Mouse (Mus musculus) midbrain, embryonic 12.5 days (tissue): ENCODE results near the gene Gga2. TPM values are rescaled to one million over a fixed set of nuclear protein-coding genes. Genes with fewer than 3 reads are reported as not detected.
A peak's percentile ranks its signal among the peaks of the same experiment; 100 is the strongest.

ENCODE experiments used
- ATAC-seq: fragments of 200-750 bp; cut with Nextera tagmentation; 2 replicates; pipeline ENCODE4 v1.8.0; 2017; ENCODE audit warnings: low read depth, moderate TSS enrichment, moderate library complexity; ENCODE audit not compliant: low FRiP score
- H3K27ac ChIP-seq: fragments of 300-500 bp; sonication (generic); replicated peaks from 2 replicates; pipeline ENCODE4 v1.5.1; 2016; ENCODE audit warnings: mild to moderate bottlenecking
- H3K27me3 ChIP-seq: fragments of 300-500 bp; sonication (generic); 2 replicates; pipeline ENCODE4 v1.6.1; 2016; ENCODE audit warnings: mild to moderate bottlenecking
- H3K36me3 ChIP-seq: fragments of 300-500 bp; sonication (generic); 2 replicates; pipeline ENCODE4 v1.6.1; 2016
- H3K4me1 ChIP-seq: fragments of 300-500 bp; sonication (generic); 2 replicates; pipeline ENCODE4 v1.6.1; 2016
- H3K4me2 ChIP-seq: fragments of 300-500 bp; sonication (generic); replicated peaks from 2 replicates; pipeline ENCODE4 v1.6.1; 2016; ENCODE audit warnings: mild to moderate bottlenecking, moderate library complexity
- H3K4me3 ChIP-seq: fragments of 300-500 bp; sonication (generic); 2 replicates; pipeline ENCODE4 v1.5.1; 2016; ENCODE audit warnings: mild to moderate bottlenecking
- H3K9ac ChIP-seq: fragments of 300-500 bp; sonication (generic); replicated peaks from 2 replicates; pipeline ENCODE4 v1.6.1; 2016; ENCODE audit warnings: mild to moderate bottlenecking, moderate library complexity
- H3K9me3 ChIP-seq: fragments of 300-500 bp; sonication (generic); 2 replicates; pipeline ENCODE4 v1.6.1; 2016; ENCODE audit warnings: mild to moderate bottlenecking
- WGBS: fragments of 180-500 bp; shearing (Covaris S2); methylation state at CpG from one replicate; pipeline ENCODE4 v1.1.7; 2016; 5-methylcytosine and 5-hydroxymethylcytosine counted together
- polyA plus RNA-seq: library from polyadenylated mRNA; unstranded; fragments of >200 nt; fragmentation: Nextera tagmentation; extraction: Ambion mirVana; gene quantifications from 2 replicates; pipeline ENCODE4 v1.2.1, GENCODE M21; 2016

Gga2 gene
- polyA plus RNA-seq: 74.8 and 76.5 TPM in 2 replicates

DNA sequence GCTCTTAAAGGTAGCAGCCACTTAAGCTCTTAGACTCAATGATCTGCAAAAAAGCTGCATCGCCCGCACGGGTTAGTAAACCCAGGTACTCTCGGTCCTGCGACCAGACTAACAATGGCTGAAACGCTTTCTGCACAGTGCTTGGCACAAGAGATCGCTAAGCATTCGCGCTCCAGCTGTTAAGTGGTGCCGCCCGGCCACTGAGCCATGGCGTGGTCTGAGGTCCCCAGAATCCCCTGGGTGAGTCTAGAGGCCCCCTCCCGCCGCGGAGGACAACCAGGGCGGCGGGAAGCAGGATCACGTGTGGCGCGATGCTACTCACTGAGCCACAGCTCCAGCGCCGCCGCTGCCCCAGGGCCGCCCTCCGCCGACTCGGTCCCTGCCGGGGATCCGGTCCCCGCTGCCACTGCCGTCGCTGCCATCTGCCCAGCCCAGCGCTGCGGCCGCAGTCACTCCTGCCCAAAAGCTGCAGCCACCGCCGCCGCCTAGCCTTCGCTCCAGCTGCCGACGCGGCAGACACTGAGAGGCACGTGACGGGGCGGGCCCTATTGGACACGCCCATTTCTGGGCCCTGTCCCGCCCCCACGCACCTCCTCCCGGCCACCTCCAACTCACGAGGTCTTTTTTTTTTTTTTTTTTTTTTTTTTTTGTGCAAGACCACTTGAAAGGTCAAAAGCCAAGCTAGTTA is at the start of gene Gga2:
Gene Gga2, minus strand, starts transcription at position 556 of the 688 bp plus-strand sequence.
- Histone ChIP-seq H3K4me3 (peak within 1 kb of the TSS; percentile 79), H3K9ac (peak within 1 kb of the TSS; percentile 82), H3K4me2 (peak within 1 kb of the TSS; percentile 78), H3K27ac (peak within 1 kb of the TSS; percentile 89), H3K4me1 (peaks cover 35% of the 10 kb centered on the region), H3K9me3 (no peaks in the 10 kb centered on the region), H3K36me3 (no peaks in the 10 kb centered on the region), H3K27me3 (no peaks in the 10 kb centered on the region)
- ATAC-seq: peak; percentile 88
- WGBS: under 1% methylated on average over 47 of the region's 50 CpGs

DNA sequence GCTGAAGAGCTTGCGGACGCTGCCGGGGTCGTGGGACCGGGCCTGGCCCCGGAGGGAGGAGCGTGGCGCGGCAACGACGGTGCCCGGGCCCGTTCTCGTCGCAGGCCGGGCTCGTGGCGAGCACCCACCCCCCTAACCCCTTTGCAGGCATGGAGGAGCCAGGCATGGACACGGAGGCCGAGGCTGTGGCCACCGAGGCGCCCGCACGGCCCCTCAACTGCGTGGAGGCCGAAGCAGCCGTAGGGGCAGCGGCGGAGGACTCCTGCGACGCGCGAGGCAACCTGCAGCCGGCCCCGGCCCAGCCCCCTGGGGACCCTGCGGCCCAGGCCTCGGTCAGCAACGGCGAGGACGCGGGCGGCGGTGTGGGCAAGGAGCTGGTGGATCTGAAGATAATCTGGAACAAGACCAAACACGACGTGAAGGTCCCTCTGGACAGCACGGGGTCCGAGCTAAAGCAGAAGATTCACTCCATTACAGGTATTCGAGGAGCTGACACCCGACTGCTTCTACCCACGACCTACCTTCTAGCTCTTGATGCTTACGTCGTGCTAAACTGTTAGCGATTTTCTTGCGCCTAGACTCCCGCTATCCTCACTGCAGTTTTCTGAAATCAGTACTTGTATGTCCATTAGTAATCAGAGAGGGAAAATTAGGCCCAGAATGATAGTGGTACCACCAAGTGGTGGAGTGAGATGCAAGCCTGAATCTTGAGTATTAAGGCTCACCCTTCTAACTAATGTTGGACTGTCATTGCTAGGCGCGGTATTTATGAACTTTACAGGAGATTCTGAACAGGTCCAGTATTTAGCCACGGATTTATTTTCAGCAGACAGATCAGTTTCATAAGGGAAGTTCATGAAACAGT is 46.7 kb upstream of the Gga2 start:
- Histone ChIP-seq H3K36me3 (peaks cover 38% of the 10 kb centered on the region), H3K27ac (peak overlapping the region; percentile 93), H3K4me3 (peak overlapping the region; percentile 82), H3K9me3 (no peaks in the 10 kb centered on the region), H3K9ac (peak overlapping the region; percentile 89), H3K27me3 (no peaks in the 10 kb centered on the region), H3K4me2 (peak overlapping the region; percentile 88), H3K4me1 (peaks cover 29% of the 10 kb centered on the region)
- 2% methylated on average over 56 of the region's 58 CpGs for WGBS
- no peak for ATAC-seq

GRCm38 (mm10) chr7:122066945-122067516 is 46.0 kb upstream of the Gga2 start, which contains the start of the genes Ubfd1 and Ears2:
TSS of gene Ubfd1 (plus strand) at chr7:122067175.
TSS of gene Ears2 (minus strand) at chr7:122067263.
- H3K4me1 ChIP-seq: peaks cover 29% of the 10 kb centered on the region
- H3K36me3 ChIP-seq: peaks cover 38% of the 10 kb centered on the region
- under 1% methylated on average over 52 of the region's 60 CpGs for WGBS
- H3K27me3 ChIP-seq: no peaks in the 10 kb centered on the region
- H3K4me3 ChIP-seq: peak within 1 kb of the TSS; percentile 82
- ATAC-seq: peak; percentile 99
- peak within 1 kb of the TSS; percentile 93 for H3K27ac ChIP-seq
- H3K9ac ChIP-seq: peak within 1 kb of the TSS; percentile 89
- peak within 1 kb of the TSS; percentile 88 for H3K4me2 ChIP-seq
- no peaks in the 10 kb centered on the region for H3K9me3 ChIP-seq

- Histone ChIP-seq H3K4me3 (peak overlapping the region; percentile 82), H3K27ac (peak overlapping the region; percentile 93), H3K27me3 (no peaks in the 10 kb centered on the region), H3K4me1 (peaks cover 29% of the 10 kb centered on the region), H3K9me3 (no peaks in the 10 kb centered on the region), H3K9ac (peak overlapping the region; percentile 89), H3K36me3 (peaks cover 32% of the 10 kb centered on the region), H3K4me2 (peak overlapping the region; percentile 88)
- no peak for ATAC-seq
- 19% methylated on average over 31 of the region's 31 CpGs for WGBS
Measured at GRCm38 (mm10) chr7:122066102-122066944, 45.3 kb upstream of the Gga2 start.

- no peaks in the 10 kb centered on the region for H3K27me3 ChIP-seq
- peak overlapping the region; percentile 82; the same call in 1 of the 2 replicates for H3K4me3 ChIP-seq
- peak overlapping the region; percentile 88 for H3K4me2 ChIP-seq
- ATAC-seq: no peak
- no peak overlapping the region for H3K9ac ChIP-seq
- H3K27ac ChIP-seq: no peak overlapping the region
- 82% methylated on average over 1 of the region's 1 CpGs for WGBS
- H3K9me3 ChIP-seq: no peaks in the 10 kb centered on the region
- peaks cover 29% of the 10 kb centered on the region for H3K4me1 ChIP-seq
- H3K36me3 ChIP-seq: peaks cover 28% of the 10 kb centered on the region
Measured at GRCm38 (mm10) chr7:122065656-122066055, 44.6 kb upstream of the Gga2 start.

DNA sequence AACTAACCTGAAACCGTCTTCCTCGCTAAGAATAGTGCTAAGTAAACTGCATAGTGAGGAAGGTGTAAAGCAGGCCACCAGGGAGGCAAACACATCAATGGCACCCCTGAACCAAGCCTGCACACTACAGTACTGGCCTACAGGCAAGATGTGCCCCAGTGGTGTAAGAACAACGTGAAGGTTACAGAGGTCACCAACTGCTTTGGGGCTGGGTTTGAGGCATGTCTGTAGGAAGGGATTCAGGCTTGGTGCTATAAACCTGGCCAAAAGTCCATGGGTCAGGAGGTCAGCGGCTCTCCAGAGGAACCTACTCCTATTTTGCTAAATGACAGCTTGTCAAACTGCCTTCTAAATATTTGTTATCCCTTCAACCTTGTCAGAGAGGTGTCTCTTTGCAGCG is 35.6 kb upstream of the Gga2 start:
- Histone ChIP-seq H3K9me3 (no peaks in the 10 kb centered on the region), H3K9ac (no peak overlapping the region), H3K4me2 (no peak overlapping the region), H3K4me3 (no peak overlapping the region), H3K27me3 (no peaks in the 10 kb centered on the region), H3K27ac (no peak overlapping the region), H3K36me3 (peaks cover 36% of the 10 kb centered on the region), H3K4me1 (no peaks in the 10 kb centered on the region)
- ATAC-seq: no peak
- WGBS: 95% methylated on average over 5 of the region's 5 CpGs

DNA sequence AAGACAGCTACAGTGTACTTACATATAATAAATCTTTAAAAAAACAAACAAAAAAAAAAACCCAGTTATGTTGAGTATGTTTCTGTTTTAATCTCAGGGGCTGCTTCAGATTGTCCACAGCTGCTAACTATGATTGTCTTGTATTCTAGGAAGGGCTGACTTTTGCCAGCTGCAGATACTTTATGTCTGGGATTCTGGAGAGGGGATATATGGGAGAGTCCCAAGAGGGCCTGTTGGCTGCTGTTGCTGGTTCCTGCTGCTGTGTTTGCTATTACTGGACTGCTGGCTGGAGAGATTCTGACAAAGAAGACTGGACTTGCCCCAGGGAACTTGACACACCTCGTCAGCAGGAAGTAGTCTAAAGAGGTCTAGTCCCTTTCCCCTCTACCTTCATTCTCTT is 29.8 kb upstream of the Gga2 start:
- Histone ChIP-seq H3K4me2 (no peak overlapping the region), H3K9me3 (no peaks in the 10 kb centered on the region), H3K4me1 (no peaks in the 10 kb centered on the region), H3K27me3 (no peaks in the 10 kb centered on the region), H3K9ac (no peak overlapping the region), H3K27ac (no peak overlapping the region), H3K36me3 (peaks cover 61% of the 10 kb centered on the region), H3K4me3 (no peak overlapping the region)
- 68% methylated on average over 1 of the region's 1 CpGs for WGBS
- ATAC-seq: no peak

GRCm38 (mm10) chr7:122048191-122048590 is 27.2 kb upstream of the Gga2 start:
- no peak overlapping the region for H3K4me3 ChIP-seq
- WGBS: 92% methylated on average over 9 of the region's 9 CpGs
- H3K4me1 ChIP-seq: no peaks in the 10 kb centered on the region
- no peak overlapping the region for H3K4me2 ChIP-seq
- peaks cover 47% of the 10 kb centered on the region for H3K36me3 ChIP-seq
- no peaks in the 10 kb centered on the region for H3K27me3 ChIP-seq
- no peak for ATAC-seq
- no peak overlapping the region for H3K27ac ChIP-seq
- H3K9ac ChIP-seq: no peak overlapping the region
- no peaks in the 10 kb centered on the region for H3K9me3 ChIP-seq

- H3K9me3 ChIP-seq: no peaks in the 10 kb centered on the region
- 91% methylated on average over 2 of the region's 2 CpGs for WGBS
- H3K9ac ChIP-seq: no peak overlapping the region
- no peaks in the 10 kb centered on the region for H3K27me3 ChIP-seq
- H3K4me1 ChIP-seq: no peaks in the 10 kb centered on the region
- no peak overlapping the region for H3K4me2 ChIP-seq
- no peak for ATAC-seq
- no peak overlapping the region for H3K4me3 ChIP-seq
- H3K36me3 ChIP-seq: peaks cover 46% of the 10 kb centered on the region
- no peak overlapping the region for H3K27ac ChIP-seq
Measured at GRCm38 (mm10) chr7:122046813-122047212, 25.8 kb upstream of the Gga2 start.

DNA sequence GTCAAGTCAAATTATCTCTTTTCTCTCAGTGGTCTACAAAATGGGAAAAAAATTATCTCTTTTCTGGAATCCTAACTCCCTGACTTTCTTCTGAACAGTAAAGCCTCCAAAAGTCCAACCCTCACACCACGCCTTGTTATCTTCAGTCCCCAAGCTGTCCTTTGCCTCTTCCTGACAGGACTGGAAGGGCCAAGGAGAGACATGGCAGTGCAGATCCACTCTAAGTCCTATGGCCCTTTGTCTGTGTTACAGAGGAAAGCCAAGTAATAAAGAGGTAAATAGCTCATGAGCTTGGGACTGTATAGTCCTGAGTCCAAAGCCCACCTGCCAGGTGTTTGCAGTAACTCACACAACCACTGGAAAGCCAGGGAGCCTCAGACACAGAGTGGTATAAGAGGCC is 24.7 kb upstream of the Gga2 start:
- no peak overlapping the region for H3K4me3 ChIP-seq
- no peaks in the 10 kb centered on the region for H3K4me1 ChIP-seq
- H3K4me2 ChIP-seq: no peak overlapping the region
- peaks cover 48% of the 10 kb centered on the region for H3K36me3 ChIP-seq
- no peak for ATAC-seq
- 93% methylated on average over 1 of the region's 1 CpGs for WGBS
- H3K9me3 ChIP-seq: no peaks in the 10 kb centered on the region
- H3K9ac ChIP-seq: no peak overlapping the region
- H3K27me3 ChIP-seq: no peaks in the 10 kb centered on the region
- no peak overlapping the region for H3K27ac ChIP-seq

GRCm38 (mm10) chr7:122045181-122045634 is 24.2 kb upstream of the Gga2 start:
- peaks cover 46% of the 10 kb centered on the region for H3K36me3 ChIP-seq
- no peak overlapping the region for H3K4me3 ChIP-seq
- no peaks in the 10 kb centered on the region for H3K27me3 ChIP-seq
- no peak overlapping the region for H3K27ac ChIP-seq
- no peaks in the 10 kb centered on the region for H3K9me3 ChIP-seq
- WGBS: 90% methylated on average over 4 of the region's 4 CpGs
- no peak overlapping the region for H3K9ac ChIP-seq
- H3K4me2 ChIP-seq: no peak overlapping the region
- ATAC-seq: no peak
- H3K4me1 ChIP-seq: no peaks in the 10 kb centered on the region
